Mouse (Mus musculus) G1E (cell line): ENCODE measurements around the gene Capn11. TPM values are rescaled to one million over a fixed set of nuclear protein-coding genes. Genes with fewer than 3 reads are reported as not detected.
A peak's percentile ranks its signal among the peaks of the same experiment; 100 is the strongest.

Source experiments
- ATAC-seq: 2 replicates; pipeline ENCODE4 v1.8.0; 2016; ENCODE audit warnings: mild to moderate bottlenecking; ENCODE audit not compliant: insufficient number of reproducible peaks, poor library complexity, low FRiP score, severe bottlenecking; ENCODE audit errors: extremely low read depth
- DNase-seq: peaks from one replicate; pipeline ENCODE4 v3.0.0; 2012; ENCODE audit warnings: low spot score
- H3K27me3 ChIP-seq: 2 replicates; pipeline ENCODE4 v1.6.1; 2012; ENCODE audit warnings: mild to moderate bottlenecking, low read length, inconsistent platforms; ENCODE audit not compliant: insufficient read depth
- H3K36me3 ChIP-seq: replicated peaks from 2 replicates; pipeline ENCODE3; 2012; ENCODE audit warnings: mild to moderate bottlenecking, inconsistent platforms
- H3K4me1 ChIP-seq: 2 replicates; pipeline ENCODE4 v1.6.1; 2012; ENCODE audit warnings: low read depth, low read length, inconsistent platforms, mixed read lengths; ENCODE audit not compliant: insufficient read depth
- H3K4me3 ChIP-seq: 2 replicates; pipeline ENCODE4 v1.5.1; 2012; ENCODE audit warnings: low read depth, mild to moderate bottlenecking, inconsistent platforms, low read length, moderate library complexity, mixed read lengths
- H3K9me3 ChIP-seq: replicated peaks from 2 replicates; pipeline ENCODE4 v1.6.1; 2012; ENCODE audit warnings: inconsistent platforms
- CTCF ChIP-seq: IDR thresholded peaks from 2 replicates; pipeline ENCODE4 v1.5.1; 2012; ENCODE audit warnings: low read depth, low read length, inconsistent platforms, mixed read lengths
- GATA1 ChIP-seq: IDR thresholded peaks from 2 replicates; pipeline ENCODE4 v1.6.1; 2012; ENCODE audit warnings: borderline replicate concordance, low read length, inconsistent platforms, mixed read lengths
- GATA2 ChIP-seq: IDR thresholded peaks from 2 replicates; pipeline ENCODE4 v1.6.1; 2012; ENCODE audit warnings: low read depth, low read length, inconsistent platforms, borderline replicate concordance
- POLR2AphosphoS5 ChIP-seq: IDR thresholded peaks from 2 replicates; pipeline ENCODE4 v1.6.1; 2012; ENCODE audit warnings: low read depth, low read length, inconsistent platforms; ENCODE audit not compliant: insufficient replicate concordance
- TAL1 ChIP-seq: conservative IDR thresholded peaks from 2 replicates; pipeline ENCODE4 v1.6.1; 2012; ENCODE audit warnings: low read depth, low read length, inconsistent platforms, mixed read lengths
- polyA plus RNA-seq: library from polyadenylated mRNA; stranded (reverse); fragments of >175 nt; gene quantifications from 2 replicates; pipeline ENCODE4 v1.2.3, GENCODE M21; 2012
- total RNA-seq, 2 experiments: library from RNA; stranded (forward) in 1 of 2; stranded (reverse) in 1 of 2; fragments of 200-1000 nt in 1 of 2; fragments of >200 nt in 1 of 2; fragmentation: Nextera tagmentation in 1 of 2; gene quantifications; 2 replicates each; pipeline ENCODE4 v1.2.3; 2014 to 2017

The Capn11 gene
- total and polyA plus RNA-seq, 3 experiments = not detected

DNA sequence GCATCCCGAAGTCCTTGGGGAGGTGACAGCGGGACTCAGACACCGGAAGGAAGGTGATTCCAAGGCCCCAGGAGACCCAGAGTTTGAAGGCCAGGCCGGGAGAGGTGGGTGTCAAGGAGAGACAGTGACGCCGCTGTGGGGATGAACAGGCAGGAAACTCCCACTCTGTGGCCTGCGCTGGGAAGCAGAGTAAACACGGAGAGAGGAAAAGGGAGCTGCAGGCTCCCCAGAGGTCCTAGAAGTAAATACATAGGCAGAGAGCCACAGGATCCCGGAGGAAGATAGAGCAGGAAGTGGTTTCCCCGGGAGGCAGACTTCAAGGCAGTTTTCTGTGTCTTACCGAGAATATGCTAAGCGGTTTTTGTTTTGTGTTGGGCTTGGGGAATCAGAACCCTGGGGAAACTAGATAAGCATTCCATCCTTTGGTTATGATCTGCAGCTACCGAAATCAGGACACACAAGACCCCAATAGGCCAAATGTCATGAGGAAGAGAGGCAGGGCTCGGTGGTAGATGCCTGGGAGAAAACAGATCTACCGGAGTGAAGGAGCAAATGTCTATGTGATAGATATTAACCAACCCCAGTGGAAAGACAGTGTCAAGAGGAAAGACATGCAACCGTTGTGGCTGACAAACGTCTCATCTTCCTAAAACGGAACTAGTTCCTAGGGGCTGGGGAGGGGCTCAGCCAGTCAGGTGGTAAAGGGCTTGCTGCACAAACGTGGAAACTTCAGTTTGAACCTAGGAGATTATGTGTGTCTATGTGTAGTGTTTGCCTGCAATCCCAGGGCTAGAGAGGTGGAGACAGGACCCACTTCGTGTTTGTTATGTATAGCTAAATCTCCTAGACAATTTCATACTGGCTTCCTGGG, 39.5 kb downstream of the Capn11 start:
- Histone ChIP-seq H3K4me3 (peak overlapping the region; percentile 71), H3K27me3 (no peaks in the 10 kb centered on the region), H3K4me1 (peaks cover 35% of the 10 kb centered on the region), H3K9me3 (no peaks in the 10 kb centered on the region), H3K36me3 (peaks cover 8% of the 10 kb centered on the region)
- DNase-seq = no peak
- TF ChIP-seq CTCF = no peak
- no peak for TF ChIP-seq GATA2
- no peak for TF ChIP-seq TAL1
- TF ChIP-seq POLR2AphosphoS5 = no peak
- no peak for TF ChIP-seq GATA1
- ATAC-seq = peak; percentile 46

- DNase-seq = peak; percentile 73
- H3K4me1 ChIP-seq = peaks cover 35% of the 10 kb centered on the region
- H3K9me3 ChIP-seq = no peaks in the 10 kb centered on the region
- H3K36me3 ChIP-seq = peaks cover 8% of the 10 kb centered on the region
- H3K27me3 ChIP-seq = no peaks in the 10 kb centered on the region
- peak; percentile 86 for ATAC-seq
- H3K4me3 ChIP-seq = peak overlapping the region; percentile 71
- TF ChIP-seq GATA2 = no peak
- TF ChIP-seq GATA1 = no peak
- TF ChIP-seq CTCF = no peak
- TF ChIP-seq POLR2AphosphoS5 = no peak
- no peak for TF ChIP-seq TAL1
These were observed 40.2 kb downstream of the Capn11 start for GRCm38 (mm10) chr17:45618941-45619385.

- Histone ChIP-seq H3K9me3 (no peaks in the 10 kb centered on the region), H3K4me3 (no peak overlapping the region), H3K4me1 (peaks cover 39% of the 10 kb centered on the region), H3K27me3 (0 out of 2 replicates have a peak, but pooled peaks cover 2% of the 10 kb centered on the region), H3K36me3 (peaks cover 8% of the 10 kb centered on the region)
- DNase-seq (no peak), ATAC-seq (no peak)
- TF ChIP-seq CTCF = no peak
- TF ChIP-seq POLR2AphosphoS5 = no peak
- no peak for TF ChIP-seq GATA2
- TF ChIP-seq GATA1 = no peak
- TF ChIP-seq TAL1 = no peak
These were observed 41.5 kb downstream of the Capn11 start for GRCm38 (mm10) chr17:45617655-45618054.

DNA sequence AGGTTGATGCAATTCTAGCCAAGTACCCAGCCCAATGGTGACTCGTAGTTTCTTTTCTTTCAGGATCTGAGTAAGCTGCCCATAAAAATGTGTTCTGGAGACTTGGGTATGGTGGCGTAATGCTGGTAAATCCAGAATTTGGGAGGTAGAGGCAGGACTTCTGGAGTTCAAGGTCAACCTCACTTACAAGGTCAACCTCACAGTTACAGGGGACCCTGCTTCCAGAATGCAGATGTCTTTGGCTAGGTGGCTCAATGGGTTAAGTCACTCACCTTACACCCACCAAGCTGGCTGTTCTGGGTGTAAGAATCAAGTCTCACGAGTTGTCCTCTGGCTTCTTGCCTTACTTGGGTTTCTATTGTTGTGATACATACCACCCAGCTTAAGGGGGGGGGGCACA, 42.4 kb downstream of the Capn11 start:
- no peak for TF ChIP-seq CTCF
- no peak for TF ChIP-seq TAL1
- TF ChIP-seq POLR2AphosphoS5 = no peak
- Histone ChIP-seq H3K4me1 (peaks cover 40% of the 10 kb centered on the region), H3K27me3 (0 out of 2 replicates have a peak, but pooled peaks cover 2% of the 10 kb centered on the region), H3K4me3 (no peak overlapping the region), H3K9me3 (no peaks in the 10 kb centered on the region), H3K36me3 (peaks cover 4% of the 10 kb centered on the region)
- no peak for DNase-seq
- ATAC-seq = no peak

GRCm38 (mm10) chr17:45616046-45616650, 43.0 kb downstream of the Capn11 start:
- H3K4me1 ChIP-seq = peaks cover 35% of the 10 kb centered on the region
- H3K9me3 ChIP-seq = no peaks in the 10 kb centered on the region
- TF ChIP-seq GATA1 (no peak), GATA2 (no peak), CTCF (no peak), POLR2AphosphoS5 (no peak), TAL1 (no peak)
- no peak overlapping the region for H3K4me3 ChIP-seq
- DNase-seq (no peak), ATAC-seq (no peak)
- no peaks in the 10 kb centered on the region for H3K36me3 ChIP-seq
- H3K27me3 ChIP-seq = 0 out of 2 replicates have a peak, but pooled peaks cover 2% of the 10 kb centered on the region

DNA sequence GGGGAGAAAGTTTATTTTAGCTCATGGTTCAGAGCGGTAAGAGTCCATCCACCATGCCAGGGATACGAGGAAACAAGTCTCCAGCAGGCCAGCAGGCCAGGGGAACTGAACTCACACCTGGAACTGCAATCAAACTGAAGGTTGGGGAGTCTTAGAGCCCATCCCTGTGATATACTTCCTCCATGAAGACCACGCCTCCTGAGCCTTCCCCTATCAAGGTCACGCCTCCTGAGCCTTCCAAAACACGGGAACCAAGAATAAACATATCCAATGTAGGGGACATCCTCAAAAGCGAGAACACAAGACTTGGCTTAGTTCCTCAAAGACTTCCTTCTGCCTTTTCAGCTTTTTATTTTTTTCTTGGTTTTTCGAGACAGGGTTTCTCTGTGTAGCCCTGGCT, 46.2 kb downstream of the Capn11 start:
- TF ChIP-seq CTCF (no peak), GATA1 (no peak), POLR2AphosphoS5 (no peak), GATA2 (no peak), TAL1 (no peak)
- H3K27me3 ChIP-seq = 0 out of 2 replicates have a peak, but pooled peaks cover 2% of the 10 kb centered on the region
- no peak overlapping the region for H3K4me3 ChIP-seq
- H3K4me1 ChIP-seq = peaks cover 23% of the 10 kb centered on the region
- H3K36me3 ChIP-seq = no peaks in the 10 kb centered on the region
- no peak for DNase-seq
- H3K9me3 ChIP-seq = no peaks in the 10 kb centered on the region
- ATAC-seq = no peak
